Mouse (Mus musculus): ENCODE data around the gene Tmem120b.

GRCm38 (mm10) chr5:123021438-123021837, 46.8 kb upstream of the Tmem120b start:
- TF ChIP-seq POLR2A (IDR thresholded peaks at IDR 0.05; ENCODE audit: borderline replicate concordance, control insufficient read depth, low read depth, low read length), result no peak
- no peak for TF ChIP-seq CTCF (IDR thresholded peaks at IDR 0.05; ENCODE audit: control insufficient read depth, insufficient read depth, low read length)
